Mouse (Mus musculus) gastrocnemius, postnatal 36 days (tissue): ENCODE data around the gene Dynll1. TPM values are rescaled to one million over a fixed set of nuclear protein-coding genes. Genes with fewer than 3 reads are reported as not detected.
"Not testable (repeated sequence)": the region's sequence is repeated elsewhere in the genome, so short reads cannot be mapped to it uniquely, and the experiment has no call there.

Source experiments
- DNase-seq, 2 experiments: peaks; one replicate each; pipeline ENCODE4 v3.0.0; 2022
- intact Hi-C: fragments of 180-260 bp; cut with DNase I; formaldehyde crosslinking; loops from one replicate; pipeline ENCODE4 v1.15.1; 2025
- total RNA-seq, 2 experiments: library from RNA; stranded (reverse); gene quantifications; 2 replicates each; pipeline ENCODE4 v1.2.3; 2021

The Dynll1 gene
- total RNA-seq, 2 experiments from 2014 or later: 51.5 to 76.5 TPM

- DNase-seq: no peak
- intact Hi-C loops: no loop called here
These were observed 16.3 kb upstream of the Dynll1 start for GRCm38 (mm10) chr5:115316968-115317644.

GRCm38 (mm10) chr5:115313668-115313943, 12.8 kb upstream of the Dynll1 start:
- no peak for DNase-seq
- intact Hi-C loops: no loop called here

GRCm38 (mm10) chr5:115312816-115313667, 12.2 kb upstream of the Dynll1 start:
- intact Hi-C loops: no loop called here
- no peak for DNase-seq

- no peak for DNase-seq
- intact Hi-C loops: no loop called here
These were observed 11.6 kb upstream of the Dynll1 start for GRCm38 (mm10) chr5:115312354-115312753.

GRCm38 (mm10) chr5:115302190-115302589, 1.4 kb upstream of the Dynll1 start:
- intact Hi-C loops: loop anchor here (5.0 kb wide), 1 partner anchor 140 kb away; no protein-coding TSS in a partner anchor
- DNase-seq: not testable (repeated sequence)

- intact Hi-C loops: loop anchor here (5.0 kb wide), 1 partner anchor 141 kb away; no protein-coding TSS in a partner anchor
- no peak for DNase-seq
These were observed 816 bp upstream of the Dynll1 start for GRCm38 (mm10) chr5:115301615-115302014.

- intact Hi-C loops: loop anchor here (1.0 to 5.0 kb wide), 2 partner anchors 27 to 142 kb away; partner anchors contain the start of gene Srsf9
These were observed 609 bp downstream of the Dynll1 start for GRCm38 (mm10) chr5:115300035-115300744.

GRCm38 (mm10) chr5:115296347-115296746, 4.5 kb downstream of the Dynll1 start:
- no peak for DNase-seq
- intact Hi-C loops: loop anchor here (2.0 kb wide), 1 partner anchor 48 kb away; no protein-coding TSS in a partner anchor

More at GRCm38 (mm10) chr5:115300035-115300744, 609 bp downstream of the Dynll1 start:
- DNase-seq: peak; percentile 36 to 62

GRCm38 (mm10) chr5:115294173-115294572, 6.6 kb downstream of the Dynll1 start:
- DNase-seq: no peak
- intact Hi-C loops: no loop called here

GRCm38 (mm10) chr5:115284735-115285134, 16.1 kb downstream of the Dynll1 start:
- no peak for DNase-seq
- intact Hi-C loops: no loop called here

GRCm38 (mm10) chr5:115280050-115280687, 20.6 kb downstream of the Dynll1 start:
- intact Hi-C loops: no loop called here
- DNase-seq: no peak

GRCm38 (mm10) chr5:115279226-115280049, 21.4 kb downstream of the Dynll1 start, which contains the start of gene Coq5:
Coq5 (plus strand) TSS chr5:115279666.
- intact Hi-C loops: loop anchor here (5.0 kb wide), 1 partner anchor 68 kb away; the partner anchor contains the start of gene Cox6a1
- DNase-seq: peak; percentile 83 to 84

GRCm38 (mm10) chr5:115278785-115279184, 22.0 kb downstream of the Dynll1 start:
- no peak for DNase-seq
- intact Hi-C loops: loop anchor here (5.0 kb wide), 1 partner anchor 69 kb away; the partner anchor contains the start of gene Cox6a1

- intact Hi-C loops: loop anchor here (5.0 kb wide), 1 partner anchor 69 kb away; the partner anchor contains the start of gene Cox6a1
These were observed 22.7 kb downstream of the Dynll1 start for GRCm38 (mm10) chr5:115278053-115278452.

GRCm38 (mm10) chr5:115275998-115276397, 24.8 kb downstream of the Dynll1 start:
- intact Hi-C loops: loop anchor here (5.0 kb wide), 1 partner anchor 71 kb away; the partner anchor contains the start of gene Cox6a1
- no peak for DNase-seq

More at GRCm38 (mm10) chr5:115278053-115278452, 22.7 kb downstream of the Dynll1 start:
- DNase-seq: no peak

- no peak for DNase-seq
- intact Hi-C loops: loop anchor here (5.0 kb wide), 2 partner anchors 37 to 73 kb away; partner anchors contain the start of genes Cox6a1 and Pop5
These were observed 26.0 kb downstream of the Dynll1 start for GRCm38 (mm10) chr5:115274771-115275170.

- intact Hi-C loops: loop anchor here (5.0 kb wide), 1 partner anchor 37 kb away; the partner anchor contains the start of gene Pop5
- no peak for DNase-seq
These were observed 26.4 kb downstream of the Dynll1 start for GRCm38 (mm10) chr5:115274353-115274752.

- intact Hi-C loops: loop anchor here (5.0 kb wide), 1 partner anchor 36 kb away; the partner anchor contains the start of gene Pop5
- no peak for DNase-seq
These were observed 27.2 kb downstream of the Dynll1 start for GRCm38 (mm10) chr5:115273549-115274135.
